Mouse (Mus musculus) MEL (cell line): ENCODE measurements around the gene Gm4756.

Experiments
- BHLHE40 ChIP-seq: IDR thresholded peaks from 2 replicates; pipeline ENCODE4 v1.6.1; 2012; ENCODE audit warnings: low read depth, mild to moderate bottlenecking, inconsistent platforms, low read length, improper control_type of control experiment, borderline replicate concordance
- CHD1 ChIP-seq: IDR thresholded peaks from 2 replicates; pipeline ENCODE4 v1.6.1; 2012; ENCODE audit warnings: low read depth, mild to moderate bottlenecking, inconsistent platforms, low read length, improper control_type of control experiment
- CTCF ChIP-seq, 3 experiments: IDR thresholded peaks in 2 of 3; conservative IDR thresholded peaks in 1 of 3; 2 replicates each; pipeline ENCODE4 v1.5.1; 2011 to 2012; ENCODE audit warnings: low read length in 3 of 3, low read depth in 2 of 3, mild to moderate bottlenecking in 2 of 3, improper control_type of control experiment in 1 of 3, inconsistent platforms in 1 of 3, mixed read lengths in 1 of 3, moderate library complexity in 1 of 3; ENCODE audit not compliant: control insufficient read depth in 1 of 3, insufficient read depth in 1 of 3, poor library complexity in 1 of 3, severe bottlenecking in 1 of 3
- GATA1 ChIP-seq: IDR thresholded peaks from 2 replicates; pipeline ENCODE4 v1.6.1; 2011; ENCODE audit warnings: low read depth, low read length, improper control_type of control experiment
- HCFC1 ChIP-seq: IDR thresholded peaks from 2 replicates; pipeline ENCODE4 v1.6.1; 2012; ENCODE audit warnings: low read depth, mild to moderate bottlenecking, inconsistent platforms, low read length, improper control_type of control experiment, moderate library complexity
- MAZ ChIP-seq: IDR thresholded peaks from 2 replicates; pipeline ENCODE4 v1.6.1; 2012; ENCODE audit warnings: low read depth, mild to moderate bottlenecking, inconsistent platforms, low read length, improper control_type of control experiment
- NELFE ChIP-seq: IDR thresholded peaks from 2 replicates; pipeline ENCODE4 v1.6.1; 2011; ENCODE audit warnings: low read depth, low read length, improper control_type of control experiment
- POLR2A ChIP-seq, 2 experiments: IDR thresholded peaks; 2 replicates each; pipeline ENCODE4 v1.6.1; 2011 to 2012; ENCODE audit warnings: low read length in 2 of 2, mild to moderate bottlenecking in 2 of 2, control low read depth in 1 of 2, improper control_type of control experiment in 1 of 2, low read depth in 1 of 2, moderate library complexity in 1 of 2; ENCODE audit not compliant: control insufficient read depth in 1 of 2, insufficient read depth in 1 of 2, poor library complexity in 1 of 2
- RAD21 ChIP-seq: IDR thresholded peaks from 2 replicates; pipeline ENCODE4 v1.6.1; 2011; ENCODE audit warnings: mild to moderate bottlenecking, low read depth, low read length, improper control_type of control experiment
- TAL1 ChIP-seq: IDR thresholded peaks from 2 replicates; pipeline ENCODE4 v1.6.1; 2012; ENCODE audit warnings: mild to moderate bottlenecking, inconsistent platforms, low read length, moderate library complexity, mixed read lengths
- TBP ChIP-seq: IDR thresholded peaks from 2 replicates; pipeline ENCODE4 v1.8.0; 2011; ENCODE audit warnings: low read depth, low read length, improper control_type of control experiment
- ZMIZ1 ChIP-seq: IDR thresholded peaks from 2 replicates; pipeline ENCODE4 v1.6.1; 2012; ENCODE audit warnings: low read depth, mild to moderate bottlenecking, inconsistent platforms, low read length, improper control_type of control experiment, moderate library complexity

- TF ChIP-seq MAZ (no peak), ZMIZ1 (no peak), CHD1 (no peak), CTCF (IDR thresholded peaks at IDR 0.05 in 2 of 3, conservative IDR thresholded peaks at IDR 0.05 in 1 of 3; ENCODE audit: control insufficient read depth in 1 of 3, insufficient read depth in 1 of 3, low read depth in 2 of 3, low read length in 3 of 3, poor library complexity in 1 of 3, severe bottlenecking in 1 of 3) (no peak), POLR2A (IDR thresholded peaks at IDR 0.05; ENCODE audit: control insufficient read depth in 1 of 2, insufficient read depth in 1 of 2, low read depth in 1 of 2, low read length in 2 of 2, poor library complexity in 1 of 2) (no peak), TAL1 (no peak), BHLHE40 (no peak), TBP (no peak), GATA1 (no peak), HCFC1 (no peak), RAD21 (no peak), NELFE (no peak)
Observed at GRCm38 (mm10) chr12:72532303-72532702, 117.2 kb downstream of the Gm4756 start.
